12 mouse cellular contexts compared by ENCODE assay signal in the genomic region with DNA sequence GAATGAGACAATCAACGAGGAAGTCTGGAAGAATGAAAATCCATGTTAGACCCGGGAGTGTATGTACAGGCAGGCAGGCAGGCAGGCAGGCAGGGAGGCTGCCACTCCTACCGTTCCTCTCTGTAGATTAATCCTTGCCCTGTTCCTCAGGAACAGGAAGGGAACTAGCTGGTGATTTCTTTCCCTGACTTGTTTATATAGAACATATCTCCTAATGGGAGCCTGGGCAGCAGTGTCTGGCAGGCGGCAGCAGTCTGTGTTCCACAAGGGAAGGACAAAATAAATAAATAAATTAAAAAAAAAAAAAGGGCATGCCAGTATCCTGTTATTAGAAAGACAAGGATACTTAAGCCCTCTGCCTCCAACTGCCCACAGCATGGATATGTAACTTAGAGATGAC. TPM values are rescaled to one million over a fixed set of nuclear protein-coding genes. Genes with fewer than 3 reads are reported as not detected.
DNase-seq lines count a peak whose midpoint lies in the region; ATAC-seq and TF ChIP-seq lines count a peak whose summit lies in the region.
"Had no signal": no experiment of that assay in that cellular context is flagged by ENCODE, and none has a peak within 500 bp of the region (broad histone marks: within the 10 kb centered on the region; RNA-seq: fewer than 3 reads in every experiment).

No protein-coding gene starts in this region.

- TF ChIP-seq CTCF in lung, adult 2 months (IDR thresholded peaks at IDR 0.05; ENCODE audit: insufficient read depth, low read length), result no peak

- intact Hi-C loops in heart, postnatal 36 days (cut with DNase I), result no loop called here

- H3K27me3 ChIP-seq in heart, embryonic 13.5 days (replicated peaks), result no peaks in the 10 kb centered on the region
- H3K27me3 ChIP-seq in limb, embryonic 12.5 days, result peaks cover 3% of the 10 kb centered on the region; the same call in 1 of the 2 replicates
- no peaks in the 10 kb centered on the region for H3K27me3 ChIP-seq in midbrain, embryonic 15.5 days (replicated peaks)

- H3K9me3 ChIP-seq in heart, embryonic 13.5 days, result no peaks in the 10 kb centered on the region
- H3K9me3 ChIP-seq in limb, embryonic 12.5 days, result no peaks in the 10 kb centered on the region
- no peaks in the 10 kb centered on the region for H3K9me3 ChIP-seq in midbrain, embryonic 15.5 days

- DNase-seq in heart, postnatal 36 days, result no peak
- DNase-seq in lung, adult 18-20 months, result peak; percentile 40 to 60
- no peak for DNase-seq in lung, adult 2 months
- DNase-seq in gastrocnemius, adult 8-10 months (ENCODE audit: low spot score in 2 of 2), result no peak
- DNase-seq in spleen, postnatal 4 days (ENCODE audit: low spot score in 2 of 2), result no peak
- DNase-seq: gastrocnemius, postnatal 14 days; kidney, adult 18-20 months; thymus, postnatal 14 days had no signal

- 15% methylated on average over 4 of the region's 4 CpGs for whole genome bisulfite sequencing in heart, embryonic 13.5 days
- 31% methylated on average over 4 of the region's 4 CpGs for WGBS in lung, adult 2 months
- 7% methylated on average over 4 of the region's 4 CpGs for WGBS in limb, embryonic 12.5 days
- WGBS in midbrain, embryonic 15.5 days, result 37% methylated on average over 4 of the region's 4 CpGs

- ATAC-seq in heart, embryonic 13.5 days (ENCODE audit: extremely low read depth, insufficient number of reproducible peaks, low FRiP score, low TSS enrichment), result no peak
- ATAC-seq in limb, embryonic 12.5 days (ENCODE audit: insufficient number of reproducible peaks, insufficient read depth, low FRiP score, low TSS enrichment, low read depth), result no peak
- ATAC-seq in midbrain, embryonic 15.5 days (replicated peaks), result no peak

- H3K4me1 ChIP-seq in heart, embryonic 13.5 days, result peaks cover 93% of the 10 kb centered on the region
- peaks cover 24% of the 10 kb centered on the region for H3K4me1 ChIP-seq in lung, adult 2 months (ENCODE audit: control insufficient read depth, insufficient read depth, low read length)
- peaks cover 58% of the 10 kb centered on the region for H3K4me1 ChIP-seq in limb, embryonic 12.5 days (replicated peaks)
- peaks cover 27% of the 10 kb centered on the region for H3K4me1 ChIP-seq in midbrain, embryonic 15.5 days

- no peak overlapping the region for H3K4me2 ChIP-seq in heart, embryonic 13.5 days
- H3K4me2 ChIP-seq in limb, embryonic 12.5 days, result no peak overlapping the region
- H3K4me2 ChIP-seq in midbrain, embryonic 15.5 days, result no peak overlapping the region

- H3K36me3 ChIP-seq in heart, embryonic 13.5 days, result peaks cover 22% of the 10 kb centered on the region
- peaks cover 13% of the 10 kb centered on the region for H3K36me3 ChIP-seq in limb, embryonic 12.5 days
- no peaks in the 10 kb centered on the region for H3K36me3 ChIP-seq in midbrain, embryonic 15.5 days (replicated peaks)

- peak overlapping the region; percentile 68 for H3K27ac ChIP-seq in heart, embryonic 13.5 days (replicated peaks)
- H3K27ac ChIP-seq in limb, embryonic 12.5 days, result no peak overlapping the region
- peak overlapping the region; percentile 2; the same call in 1 of the 2 replicates for H3K27ac ChIP-seq in midbrain, embryonic 15.5 days

- no peak overlapping the region for H3K4me3 ChIP-seq in heart, embryonic 13.5 days
- H3K4me3 ChIP-seq in lung, adult 2 months (replicated peaks; ENCODE audit: extremely low read depth, low read depth, low read length), result no peak overlapping the region
- H3K4me3 ChIP-seq in limb, embryonic 12.5 days (replicated peaks), result no peak overlapping the region
- H3K4me3 ChIP-seq in midbrain, embryonic 15.5 days, result no peak overlapping the region
- H3K4me3 ChIP-seq: erythroblast, embryonic 14.5 days had no signal

- TF ChIP-seq POLR2A in lung, adult 2 months (IDR thresholded peaks at IDR 0.05; ENCODE audit: borderline replicate concordance, extremely low read depth, low read depth, low read length), result no peak

- peak overlapping the region; percentile 56; the same call in 1 of the 2 replicates for H3K9ac ChIP-seq in heart, embryonic 13.5 days
- 0 out of 2 replicates have a peak overlapping the region, but pooled peaks have one; percentile 27 for H3K9ac ChIP-seq in limb, embryonic 12.5 days (replicated peaks)
- H3K9ac ChIP-seq in midbrain, embryonic 15.5 days, result no peak overlapping the region

RNA-seq across cellular contexts. Expression of a gene that starts 32.8 kb away (rescaled TPM):
- polyA plus RNA-seq in heart, embryonic 13.5 days (2015; fragmentation: Nextera tagmentation; extraction: Ambion mirVana), result 11.3 and 12.3 TPM in 2 replicates
- 1 to 10 TPM; 3.6 to 4.1 TPM for total RNA-seq in heart, postnatal 36 days (2021)
- polyA plus RNA-seq in lung, adult 2 months (2012; rRNA removed), result 16.4 and 16.6 TPM in 2 replicates
- polyA plus RNA-seq in limb, embryonic 12.5 days (2016; fragmentation: Nextera tagmentation; extraction: Ambion mirVana), result 19.0 and 22.4 TPM in 2 replicates
- polyA plus RNA-seq in midbrain, embryonic 15.5 days (2015; fragmentation: Nextera tagmentation; extraction: Ambion mirVana), result 9.2 and 10.5 TPM in 2 replicates
- total RNA-seq in gastrocnemius, adult 8-10 months (2022), result 1 to 10 TPM; 3.1 to 6.0 (median 4.4) TPM

RNA-seq across cellular contexts. Expression of a gene that starts 38.2 kb away (rescaled TPM):
- 56.1 and 57.1 TPM in 2 replicates for polyA plus RNA-seq in heart, embryonic 13.5 days (2015; fragmentation: Nextera tagmentation; extraction: Ambion mirVana)
- total RNA-seq in heart, postnatal 36 days (2021), result 10 to 100 TPM; 29.4 to 39.8 TPM
- polyA plus RNA-seq in lung, adult 2 months (2012; rRNA removed), result 95.5 and 159 TPM in 2 replicates
- polyA plus RNA-seq in limb, embryonic 12.5 days (2016; fragmentation: Nextera tagmentation; extraction: Ambion mirVana), result 79.6 and 83.3 TPM in 2 replicates
- polyA plus RNA-seq in midbrain, embryonic 15.5 days (2015; fragmentation: Nextera tagmentation; extraction: Ambion mirVana), result 75.4 and 86.2 TPM in 2 replicates
- total RNA-seq in gastrocnemius, adult 8-10 months (2022), result 10 to 100 TPM; 41.4 to 61.1 (median 44.6) TPM

Comparison
In these comparisons a context has a peak if more than half of its experiments do, and no peak if none do; other contexts are left out.
1. DNase-seq: peak in lung, adult 18-20 months (2 of 2); none in heart, postnatal 36 days (0 of 2), lung, adult 2 months (single experiment), gastrocnemius, adult 8-10 months (0 of 2) and spleen, postnatal 4 days (0 of 2).